Comparison of ENCODE assay signal across 8 mouse cellular contexts in genomic region chr8:126929607-126930161, GRCm38 (mm10). TPM values are rescaled to one million over a fixed set of nuclear protein-coding genes. Genes with fewer than 3 reads are reported as not detected.
A peak's percentile ranks its signal among the peaks of the same experiment; 100 is the strongest.
DNase-seq lines count a peak whose midpoint lies in the region; ATAC-seq and TF ChIP-seq lines count a peak whose summit lies in the region.

No protein-coding gene starts in this region.

- no peak overlapping the region for H3K4me3 ChIP-seq in embryonic facial prominence, embryonic 10.5 days
- H3K4me3 ChIP-seq in midbrain, embryonic 10.5 days: no peak overlapping the region
- no peak overlapping the region for H3K4me3 ChIP-seq in stomach, postnatal 0 days (ENCODE audit: low read depth, low read length)

- peak; percentile 94 for TF ChIP-seq CTCF in stomach, postnatal 0 days (IDR thresholded peaks at IDR 0.05; ENCODE audit: low read depth)

- TF ChIP-seq EP300 in stomach, postnatal 0 days (optimal IDR thresholded peaks at IDR 0.05): no peak

- DNase-seq in layer of hippocampus, adult 11-12 months (ENCODE audit: low spot score): peak; percentile 84
- DNase-seq in layer of hippocampus, adult 9-11 months: no peak
- peak; percentile 79 for DNase-seq in adrenal gland, postnatal 14 days
- peak; percentile 66 for DNase-seq in embryonic facial prominence, embryonic 10.5 days (ENCODE audit: low spot score)
- DNase-seq in heart, postnatal 10 days: peak; percentile 83 to 91
- peak; percentile 64 to 66 for DNase-seq in left cerebral cortex, postnatal 25 days (ENCODE audit: low spot score in 2 of 2)
- peak; percentile 57 for DNase-seq in midbrain, embryonic 10.5 days (ENCODE audit: low spot score)
- DNase-seq in stomach, postnatal 0 days (ENCODE audit: low spot score): peak; percentile 72

- H3K9me3 ChIP-seq in embryonic facial prominence, embryonic 10.5 days: no peaks in the 10 kb centered on the region
- no peaks in the 10 kb centered on the region for H3K9me3 ChIP-seq in midbrain, embryonic 10.5 days (replicated peaks)
- no peaks in the 10 kb centered on the region for H3K9me3 ChIP-seq in stomach, postnatal 0 days (ENCODE audit: control insufficient read depth, low read length)

- intact Hi-C loops in heart, postnatal 10 days (cut with DNase I): loop anchor here (2.0 kb wide), 2 partner anchors 29 to 45 kb away; no protein-coding TSS in a partner anchor
- intact Hi-C loops in left cerebral cortex, postnatal 25 days (cut with DNase I): loop anchor here (2.0 kb wide), 1 partner anchor 45 kb away; no protein-coding TSS in a partner anchor

- WGBS in embryonic facial prominence, embryonic 10.5 days: 74% methylated on average over 3 of the region's 3 CpGs
- WGBS in midbrain, embryonic 10.5 days: 82% methylated on average over 3 of the region's 3 CpGs
- WGBS in stomach, postnatal 0 days: 87% methylated on average over 3 of the region's 3 CpGs

- H3K4me2 ChIP-seq in stomach, postnatal 0 days (replicated peaks; ENCODE audit: low read depth): no peak overlapping the region

- H3K27me3 ChIP-seq in embryonic facial prominence, embryonic 10.5 days (replicated peaks; ENCODE audit: low read depth, poor library complexity, severe bottlenecking): no peaks in the 10 kb centered on the region
- H3K27me3 ChIP-seq in midbrain, embryonic 10.5 days (ENCODE audit: low read depth, poor library complexity, severe bottlenecking): no peaks in the 10 kb centered on the region
- H3K27me3 ChIP-seq in stomach, postnatal 0 days (ENCODE audit: control insufficient read depth, insufficient read depth, low read length): no peaks in the 10 kb centered on the region

- H3K27ac ChIP-seq in embryonic facial prominence, embryonic 10.5 days (replicated peaks): no peak overlapping the region
- H3K27ac ChIP-seq in midbrain, embryonic 10.5 days (replicated peaks): no peak overlapping the region
- no peak overlapping the region; the same call in 1 of the 2 replicates for H3K27ac ChIP-seq in stomach, postnatal 0 days (replicated peaks)

- ATAC-seq in stomach, postnatal 0 days (ENCODE audit: low FRiP score, low TSS enrichment): peak; percentile 20; the same call in 1 of the 2 replicates

- H3K36me3 ChIP-seq in embryonic facial prominence, embryonic 10.5 days (replicated peaks): peaks cover 88% of the 10 kb centered on the region
- H3K36me3 ChIP-seq in midbrain, embryonic 10.5 days: peaks cover 56% of the 10 kb centered on the region
- peaks cover 15% of the 10 kb centered on the region for H3K36me3 ChIP-seq in stomach, postnatal 0 days (ENCODE audit: control insufficient read depth, insufficient read depth, low read length)

- no peak overlapping the region for H3K9ac ChIP-seq in stomach, postnatal 0 days (ENCODE audit: low read length)

- 0 out of 2 replicates have a peak, but pooled peaks cover 2% of the 10 kb centered on the region for H3K4me1 ChIP-seq in embryonic facial prominence, embryonic 10.5 days
- H3K4me1 ChIP-seq in midbrain, embryonic 10.5 days: peaks cover 3% of the 10 kb centered on the region; the same call in 1 of the 2 replicates
- H3K4me1 ChIP-seq in stomach, postnatal 0 days (replicated peaks; ENCODE audit: control insufficient read depth, insufficient read depth): no peaks in the 10 kb centered on the region

RNA-seq across cellular contexts. Expression of gene Tomm20, which starts 16.0 kb away (rescaled TPM):
- total RNA-seq in adrenal gland, postnatal 14 days (2021): 206 and 229 TPM in 2 replicates
- 285 and 304 TPM in 2 replicates for polyA plus RNA-seq in embryonic facial prominence, embryonic 10.5 days (2016; fragmentation: Nextera tagmentation; extraction: Ambion mirVana)
- total RNA-seq in heart, postnatal 10 days (2021): 100 to 1,000 TPM in 1 of 2 experiments, 10 to 100 TPM in 1; 96.6 to 108 TPM
- 100 to 1,000 TPM; 174 to 189 TPM for total RNA-seq in left cerebral cortex, postnatal 25 days (2021)
- polyA plus RNA-seq in midbrain, embryonic 10.5 days (2016; fragmentation: Nextera tagmentation; extraction: Ambion mirVana): 252 and 285 TPM in 2 replicates
- 158 and 175 TPM in 2 replicates for polyA plus RNA-seq in stomach, postnatal 0 days (2015; fragmentation: Nextera tagmentation; extraction: Ambion mirVana)

RNA-seq across cellular contexts. Expression of gene Rbm34, which starts 41.2 kb away (rescaled TPM):
- 14.1 and 16.0 TPM in 2 replicates for total RNA-seq in adrenal gland, postnatal 14 days (2021)
- polyA plus RNA-seq in embryonic facial prominence, embryonic 10.5 days (2016; fragmentation: Nextera tagmentation; extraction: Ambion mirVana): 24.9 and 26.9 TPM in 2 replicates
- total RNA-seq in heart, postnatal 10 days (2021): 1 to 10 TPM; 5.5 to 6.2 TPM
- 10 to 100 TPM; 13.2 to 14.2 TPM for total RNA-seq in left cerebral cortex, postnatal 25 days (2021)
- polyA plus RNA-seq in midbrain, embryonic 10.5 days (2016; fragmentation: Nextera tagmentation; extraction: Ambion mirVana): 23.8 and 25.3 TPM in 2 replicates
- polyA plus RNA-seq in stomach, postnatal 0 days (2015; fragmentation: Nextera tagmentation; extraction: Ambion mirVana): 18.4 and 19.5 TPM in 2 replicates
